Mouse (Mus musculus) liver, postnatal 0 days (tissue): ENCODE results near the gene 1700025G04Rik. TPM values are rescaled to one million over a fixed set of nuclear protein-coding genes. Genes with fewer than 3 reads are reported as not detected.

Experiments used
- ATAC-seq: fragments of 200-750 bp; cut with Nextera tagmentation; 2 replicates; pipeline ENCODE4 v1.8.0; 2017; ENCODE audit warnings: mild to moderate bottlenecking, moderate library complexity
- DNase-seq: peaks from one replicate; pipeline ENCODE4 v3.0.0-alpha.2; 2016
- H3K27ac ChIP-seq: fragments of 300-500 bp; sonication (generic); 2 replicates; pipeline ENCODE4 v1.5.1; 2014; ENCODE audit warnings: antibody characterized with exemption, moderate library complexity, mild to moderate bottlenecking, low read depth
- H3K27me3 ChIP-seq: fragments of 300-500 bp; sonication (generic); 2 replicates; pipeline ENCODE4 v1.6.1; 2014; ENCODE audit warnings: low read length, control low read depth, mixed read lengths; ENCODE audit not compliant: insufficient read depth
- H3K36me3 ChIP-seq: fragments of 300-500 bp; sonication (generic); replicated peaks from 2 replicates; pipeline ENCODE4 v1.6.1; 2014; ENCODE audit warnings: mild to moderate bottlenecking, control low read depth, low read length, moderate library complexity, mixed read lengths; ENCODE audit not compliant: insufficient read depth
- H3K4me1 ChIP-seq: fragments of 300-500 bp; sonication (generic); 2 replicates; pipeline ENCODE4 v1.6.1; 2014; ENCODE audit warnings: antibody characterized with exemption, mild to moderate bottlenecking, control low read depth; ENCODE audit not compliant: insufficient read depth
- H3K4me2 ChIP-seq: fragments of 300-500 bp; sonication (generic); 2 replicates; pipeline ENCODE4 v1.6.1; 2014; ENCODE audit warnings: low read depth, mild to moderate bottlenecking, low read length, moderate library complexity, mixed read lengths
- H3K4me3 ChIP-seq: fragments of 300-500 bp; sonication (generic); 2 replicates; pipeline ENCODE4 v1.5.1; 2014; ENCODE audit warnings: low read depth, low read length
- H3K9ac ChIP-seq: fragments of 300-500 bp; sonication (generic); replicated peaks from 2 replicates; pipeline ENCODE4 v1.6.1; 2014; ENCODE audit warnings: mild to moderate bottlenecking, moderate library complexity
- H3K9me3 ChIP-seq: fragments of 300-500 bp; sonication (generic); 2 replicates; pipeline ENCODE4 v1.6.1; 2016; ENCODE audit warnings: mild to moderate bottlenecking, control low read depth, low read length, mixed read lengths
- CTCF ChIP-seq: sonication (generic); IDR thresholded peaks from 2 replicates; pipeline ENCODE4 v1.5.1; 2016; ENCODE audit warnings: antibody characterized with exemption, low read depth
- EP300 ChIP-seq: IDR thresholded peaks from 2 replicates; pipeline ENCODE4 v1.6.1; 2016; ENCODE audit warnings: antibody characterized with exemption, low read depth, mild to moderate bottlenecking
- WGBS: fragments of 180-500 bp; shearing (Covaris S2); extraction: QIAGEN DNeasy Blood & Tissue Kit; methylation state at CpG from one replicate; pipeline ENCODE4 v1.1.7; 2014; ENCODE audit not compliant: insufficient replicate concordance; 5-methylcytosine and 5-hydroxymethylcytosine counted together
- polyA plus RNA-seq: library from polyadenylated mRNA; unstranded; fragments of >200 nt; fragmentation: Nextera tagmentation; extraction: Ambion mirVana; gene quantifications from 2 replicates; pipeline ENCODE4 v1.2.1, GENCODE M21; 2015

Gene 1700025G04Rik
- polyA plus RNA-seq, 1 experiment from 2014 or later = 3.0 TPM

- no peaks in the 10 kb centered on the region for H3K9me3 ChIP-seq
- ATAC-seq (no peak), DNase-seq (no peak)
- H3K36me3 ChIP-seq = no peaks in the 10 kb centered on the region
- WGBS = 32% methylated on average over 5 of the region's 5 CpGs
- H3K4me2 ChIP-seq = no peak overlapping the region
- no peak overlapping the region for H3K27ac ChIP-seq
- H3K4me3 ChIP-seq = no peak overlapping the region
- TF ChIP-seq EP300 (no peak), CTCF (no peak)
- no peak overlapping the region for H3K9ac ChIP-seq
- no peaks in the 10 kb centered on the region for H3K4me1 ChIP-seq
- H3K27me3 ChIP-seq = no peaks in the 10 kb centered on the region
Observed at GRCm38 (mm10) chr1:151893976-151894375, 195.9 kb downstream of the 1700025G04Rik start.

- Histone ChIP-seq H3K27me3 (no peaks in the 10 kb centered on the region), H3K4me2 (no peak overlapping the region), H3K9ac (no peak overlapping the region), H3K27ac (no peak overlapping the region), H3K36me3 (no peaks in the 10 kb centered on the region), H3K9me3 (no peaks in the 10 kb centered on the region), H3K4me3 (no peak overlapping the region), H3K4me1 (no peaks in the 10 kb centered on the region)
- no peak for TF ChIP-seq EP300
- TF ChIP-seq CTCF = no peak
- WGBS = 65% methylated on average over 5 of the region's 5 CpGs
- ATAC-seq = no peak
- DNase-seq = no peak
Observed at GRCm38 (mm10) chr1:151892008-151892407, 197.9 kb downstream of the 1700025G04Rik start.

- Histone ChIP-seq H3K4me3 (no peak overlapping the region), H3K36me3 (no peaks in the 10 kb centered on the region), H3K27ac (no peak overlapping the region), H3K4me2 (no peak overlapping the region), H3K9ac (no peak overlapping the region), H3K4me1 (no peaks in the 10 kb centered on the region), H3K27me3 (no peaks in the 10 kb centered on the region), H3K9me3 (no peaks in the 10 kb centered on the region)
- no peak for TF ChIP-seq EP300
- no peak for TF ChIP-seq CTCF
- WGBS = 72% methylated on average over 9 of the region's 9 CpGs
- no peak for DNase-seq
- no peak for ATAC-seq
Observed at GRCm38 (mm10) chr1:151891194-151891593, 198.7 kb downstream of the 1700025G04Rik start.

- H3K27me3 ChIP-seq = no peaks in the 10 kb centered on the region
- 77% methylated on average over 14 of the region's 14 CpGs for WGBS
- no peak for ATAC-seq
- H3K9ac ChIP-seq = no peak overlapping the region
- no peaks in the 10 kb centered on the region for H3K36me3 ChIP-seq
- H3K27ac ChIP-seq = no peak overlapping the region
- DNase-seq = no peak
- H3K4me1 ChIP-seq = no peaks in the 10 kb centered on the region
- TF ChIP-seq EP300 = no peak
- no peak for TF ChIP-seq CTCF
- no peak overlapping the region for H3K4me2 ChIP-seq
- H3K9me3 ChIP-seq = no peaks in the 10 kb centered on the region
- no peak overlapping the region for H3K4me3 ChIP-seq
Observed at GRCm38 (mm10) chr1:151890041-151890621, 199.8 kb downstream of the 1700025G04Rik start.

GRCm38 (mm10) chr1:151887631-151888030 lies 202.3 kb downstream of the 1700025G04Rik start:
- no peaks in the 10 kb centered on the region for H3K9me3 ChIP-seq
- no peak overlapping the region for H3K27ac ChIP-seq
- 71% methylated on average over 5 of the region's 5 CpGs for WGBS
- H3K4me3 ChIP-seq = no peak overlapping the region
- H3K27me3 ChIP-seq = no peaks in the 10 kb centered on the region
- TF ChIP-seq CTCF = no peak
- TF ChIP-seq EP300 = no peak
- no peaks in the 10 kb centered on the region for H3K4me1 ChIP-seq
- no peaks in the 10 kb centered on the region for H3K36me3 ChIP-seq
- no peak for DNase-seq
- no peak overlapping the region for H3K4me2 ChIP-seq
- H3K9ac ChIP-seq = no peak overlapping the region
- ATAC-seq = no peak

GRCm38 (mm10) chr1:151887126-151887525 lies 202.8 kb downstream of the 1700025G04Rik start:
- Histone ChIP-seq H3K4me3 (no peak overlapping the region), H3K4me1 (no peaks in the 10 kb centered on the region), H3K36me3 (no peaks in the 10 kb centered on the region), H3K9ac (no peak overlapping the region), H3K27me3 (no peaks in the 10 kb centered on the region), H3K4me2 (no peak overlapping the region), H3K27ac (no peak overlapping the region), H3K9me3 (no peaks in the 10 kb centered on the region)
- 73% methylated on average over 10 of the region's 10 CpGs for WGBS
- DNase-seq (no peak), ATAC-seq (no peak)
- no peak for TF ChIP-seq CTCF
- no peak for TF ChIP-seq EP300
